Mouse (Mus musculus) cerebellum, adult 2 months (tissue): ENCODE measurements around the gene Fhad1.

ENCODE experiments used
- CTCF ChIP-seq: fragments of 200-500 bp; IDR thresholded peaks from 2 replicates; pipeline ENCODE4 v1.5.1; 2011; ENCODE audit warnings: low read depth, mild to moderate bottlenecking, control low read depth, low read length, moderate library complexity, borderline replicate concordance; ENCODE audit not compliant: insufficient read depth
- POLR2A ChIP-seq: fragments of 200-500 bp; IDR thresholded peaks from 2 replicates; pipeline ENCODE4 v1.6.1; 2011; ENCODE audit warnings: low read length, control low read depth, borderline replicate concordance; ENCODE audit not compliant: insufficient read depth

DNA sequence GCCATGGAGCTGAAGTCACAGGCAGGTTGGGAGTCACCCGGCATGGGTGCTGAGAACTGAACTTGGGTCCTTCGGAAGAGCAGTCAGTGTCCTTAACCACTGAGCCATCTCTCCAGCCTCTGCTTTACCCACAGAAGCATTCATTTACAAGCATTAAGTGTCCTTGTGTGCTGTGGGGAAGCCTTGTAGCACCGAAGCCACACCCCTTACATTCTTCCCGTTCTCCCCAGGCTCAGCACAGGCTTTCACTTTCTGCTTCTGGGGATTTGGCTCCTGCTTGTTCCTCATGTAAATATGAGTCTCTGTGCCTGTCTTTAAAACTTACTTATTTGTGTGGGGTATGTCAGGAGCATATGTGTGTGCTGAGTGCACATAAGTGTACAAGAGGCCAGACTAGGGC is 8.3 kb upstream of the Fhad1 start:
- TF ChIP-seq CTCF (no peak), POLR2A (no peak)
